Comparison of ENCODE assay signal across 22 mouse cellular contexts in the genomic region with DNA sequence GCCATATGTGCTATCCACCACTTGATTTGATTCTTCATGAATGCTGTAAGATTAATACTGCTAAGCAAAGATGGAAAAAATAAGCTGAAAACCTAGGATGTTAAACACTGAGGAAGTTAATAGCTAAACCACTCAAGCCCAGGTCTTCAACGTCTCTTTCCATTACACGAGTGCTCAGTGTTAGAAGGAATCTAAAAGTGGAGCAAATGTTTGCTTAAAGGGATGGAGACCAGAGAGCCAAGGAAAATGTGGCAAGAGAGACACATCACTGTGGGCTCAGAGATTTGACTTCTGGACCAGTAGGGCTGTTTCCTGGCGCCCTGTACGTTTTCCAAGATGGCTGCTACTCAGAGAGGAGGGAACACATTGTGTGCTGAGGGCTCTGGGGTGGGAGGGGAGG. TPM values are rescaled to one million over a fixed set of nuclear protein-coding genes. Genes with fewer than 3 reads are reported as not detected.
"Had no signal": no experiment of that assay in that cellular context is flagged by ENCODE, and none has a peak within 500 bp of the region (broad histone marks: within the 10 kb centered on the region; RNA-seq: fewer than 3 reads in every experiment).

No protein-coding gene starts in this region.

- H3K27me3 ChIP-seq: limb, embryonic 15.5 days; liver, embryonic 12.5 days; midbrain, embryonic 12.5 days; neural tube, embryonic 13.5 days; neural tube, embryonic 15.5 days had no signal

- H3K36me3 ChIP-seq: limb, embryonic 15.5 days; liver, embryonic 12.5 days; midbrain, embryonic 10.5 days; midbrain, embryonic 12.5 days; neural tube, embryonic 13.5 days; neural tube, embryonic 15.5 days had no signal

- H3K27ac ChIP-seq: limb, embryonic 15.5 days; liver, embryonic 12.5 days; liver, embryonic 14.5 days; midbrain, embryonic 10.5 days; midbrain, embryonic 12.5 days; neural tube, embryonic 13.5 days; neural tube, embryonic 15.5 days had no signal

- H3K4me1 ChIP-seq: liver, embryonic 12.5 days had no signal

- H3K9me3 ChIP-seq: limb, embryonic 15.5 days; liver, embryonic 12.5 days; midbrain, embryonic 10.5 days; midbrain, embryonic 12.5 days; neural tube, embryonic 13.5 days; neural tube, embryonic 15.5 days had no signal

- H3K4me2 ChIP-seq: limb, embryonic 15.5 days; liver, embryonic 12.5 days; midbrain, embryonic 12.5 days; neural tube, embryonic 13.5 days; neural tube, embryonic 15.5 days had no signal

- H3K4me3 ChIP-seq: limb, embryonic 15.5 days; liver, embryonic 12.5 days; midbrain, embryonic 10.5 days; midbrain, embryonic 12.5 days; myocyte; neural tube, embryonic 13.5 days; neural tube, embryonic 15.5 days had no signal

- ATAC-seq: liver, embryonic 12.5 days; midbrain, embryonic 16.5 days had no signal

- DNase-seq: midbrain, embryonic 14.5 days; retina, postnatal 1 day; right cerebral cortex, adult 18-20 months; right cerebral cortex, postnatal 25 days; right cerebral cortex, postnatal 4 days; spleen, adult 18-20 months; thymus, adult 18-20 months; thymus, postnatal 25 days; thymus, postnatal 4 days had no signal

- H3K9ac ChIP-seq: limb, embryonic 15.5 days; liver, embryonic 12.5 days; liver, embryonic 14.5 days; midbrain, embryonic 12.5 days; neural tube, embryonic 13.5 days; neural tube, embryonic 15.5 days had no signal

RNA-seq across cellular contexts. Expression of a gene that starts 59.4 kb away (rescaled TPM):
- total RNA-seq: liver, adult 2 months; megakaryocyte, adult 5-6 weeks; megakaryocyte-erythroid progenitor cell, adult 5-6 weeks had no signal
- polyA plus RNA-seq: liver, adult 2 months; liver, embryonic 12.5 days; liver, embryonic 14.5 days; liver, embryonic 16.5 days had no signal
